Mouse (Mus musculus) retina, adult 2 months (tissue): ENCODE data around the gene Cln6.
"Not testable (repeated sequence)": the region's sequence is repeated elsewhere in the genome, so short reads cannot be mapped to it uniquely, and the experiment has no call there.

Experiments used
- DNase-seq: peaks from one replicate; pipeline ENCODE4 v3.0.0-alpha.2; 2012; ENCODE audit warnings: low read depth, low spot score

Gene Cln6

GRCm38 (mm10) chr9:62828662-62829086 is 9.9 kb upstream of the Cln6 start:
- DNase-seq = peak; percentile 79

- DNase-seq = no peak
These were observed 8.7 kb upstream of the Cln6 start for GRCm38 (mm10) chr9:62829877-62830276.

GRCm38 (mm10) chr9:62834906-62835305 is 3.7 kb upstream of the Cln6 start:
- no peak for DNase-seq

- peak; percentile 37 for DNase-seq
These were observed 2.7 kb upstream of the Cln6 start for GRCm38 (mm10) chr9:62835705-62836446.

GRCm38 (mm10) chr9:62837611-62838010 is 974 bp upstream of the Cln6 start:
- no peak for DNase-seq

GRCm38 (mm10) chr9:62838146-62838505 is 459 bp upstream of the Cln6 start:
- DNase-seq = no peak

GRCm38 (mm10) chr9:62839172-62839770 is 686 bp downstream of the Cln6 start:
- DNase-seq = no peak

- no peak for DNase-seq
These were observed 4.9 kb downstream of the Cln6 start for GRCm38 (mm10) chr9:62843356-62844024.

GRCm38 (mm10) chr9:62844461-62844860 is 5.9 kb downstream of the Cln6 start:
- DNase-seq = no peak

GRCm38 (mm10) chr9:62847694-62848093 is 9.1 kb downstream of the Cln6 start:
- peak; percentile 72 for DNase-seq

GRCm38 (mm10) chr9:62848641-62849040 is 10.1 kb downstream of the Cln6 start:
- no peak for DNase-seq

- DNase-seq = no peak
These were observed 13.0 kb downstream of the Cln6 start for GRCm38 (mm10) chr9:62851571-62851970.

- DNase-seq = no peak
These were observed 15.9 kb downstream of the Cln6 start for GRCm38 (mm10) chr9:62854483-62854882.

- DNase-seq = no peak
These were observed 18.6 kb downstream of the Cln6 start for GRCm38 (mm10) chr9:62857216-62857615.

GRCm38 (mm10) chr9:62857719-62858261 is 19.2 kb downstream of the Cln6 start, which contains the start of gene Calml4:
Gene Calml4 (plus strand): TSS chr9:62858080.
- no peak for DNase-seq

GRCm38 (mm10) chr9:62858266-62859019 is 19.9 kb downstream of the Cln6 start:
- DNase-seq = no peak

- not testable (repeated sequence) for DNase-seq
These were observed 21.5 kb downstream of the Cln6 start for GRCm38 (mm10) chr9:62860102-62860501.

GRCm38 (mm10) chr9:62860866-62861265 is 22.3 kb downstream of the Cln6 start:
- no peak for DNase-seq

GRCm38 (mm10) chr9:62869236-62869635 is 30.7 kb downstream of the Cln6 start:
- not testable (repeated sequence) for DNase-seq

- DNase-seq = no peak
These were observed 32.1 kb downstream of the Cln6 start for GRCm38 (mm10) chr9:62870728-62871127.

- DNase-seq = no peak
These were observed 38.5 kb downstream of the Cln6 start for GRCm38 (mm10) chr9:62876966-62877616.
